Mouse (Mus musculus): ENCODE results near the gene Zfp78. TPM values are rescaled to one million over a fixed set of nuclear protein-coding genes. Genes with fewer than 3 reads are reported as not detected.
"Not testable (repeated sequence)": the region's sequence is repeated elsewhere in the genome, so short reads cannot be mapped to it uniquely, and the experiment has no call there.

Zfp78 gene
- 0.10 and 0.23 TPM in 2 replicates for polyA plus RNA-seq (2012; rRNA removed)

DNA sequence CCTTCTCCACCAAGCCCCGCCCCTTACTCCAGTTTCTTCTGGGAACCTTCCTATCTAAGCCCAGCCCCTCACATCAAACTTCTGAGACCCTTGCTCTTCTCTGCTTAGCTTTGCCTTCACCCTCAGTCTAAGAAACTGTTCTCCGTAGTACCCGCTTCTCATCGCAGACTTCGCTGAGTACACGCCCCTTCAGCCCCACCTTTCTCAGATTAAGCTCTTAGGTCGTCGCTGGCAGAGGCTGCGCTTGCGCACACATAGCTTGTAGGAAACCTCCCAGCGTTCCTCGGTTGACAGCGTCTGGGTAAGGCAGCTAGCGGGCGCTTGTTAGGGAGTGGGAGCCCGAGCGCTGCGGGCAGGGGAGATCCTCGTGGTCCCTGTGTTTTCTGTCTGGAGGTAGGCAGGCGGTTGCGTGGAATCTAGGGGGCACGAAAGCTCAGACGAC, at the start of gene Zfp78:
Zfp78 (plus strand) TSS at position 234 of the 442 bp plus-strand sequence.
- WGBS, result under 1% methylated on average over 23 of the region's 23 CpGs

GRCm38 (mm10) chr7:6330458-6331232, 32.4 kb upstream of the Zfp78 start:
- no peak for DNase-seq (ENCODE audit: low read depth, low spot score)
- 17% methylated on average over 23 of the region's 23 CpGs for WGBS

More for the DNA sequence above, at the start of gene Zfp78:
- peak; percentile 75 for DNase-seq (ENCODE audit: low read depth, low spot score)

GRCm38 (mm10) chr7:6331233-6331956, 31.7 kb upstream of the Zfp78 start, which contains the start of gene Zfp583:
TSS of gene Zfp583 (minus strand) at chr7:6331285.
- WGBS, result 9% methylated on average over 31 of the region's 31 CpGs
- DNase-seq (ENCODE audit: low read depth, low spot score), result no peak

DNA sequence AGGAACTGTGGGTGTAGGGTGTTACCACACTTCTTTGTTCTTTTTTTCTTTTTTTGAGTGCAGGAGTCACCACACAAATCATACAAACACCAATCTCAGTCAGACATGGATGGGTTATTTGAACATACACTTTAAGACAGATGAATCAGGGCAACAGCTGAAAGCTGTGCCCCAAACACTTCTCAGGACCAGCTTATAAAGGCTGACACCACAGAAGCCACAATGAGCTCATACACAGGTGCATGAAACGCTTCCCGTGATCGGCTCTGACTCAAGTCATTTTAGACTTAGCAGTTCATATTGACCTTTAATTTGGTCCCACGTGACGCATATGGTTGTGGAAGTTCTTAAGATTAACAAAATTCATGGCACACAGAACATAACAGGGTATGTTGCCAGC, 23.2 kb upstream of the Zfp78 start:
- no peak for DNase-seq (ENCODE audit: low read depth, low spot score)
- 86% methylated on average over 5 of the region's 5 CpGs for WGBS

GRCm38 (mm10) chr7:6343501-6344071, 19.5 kb upstream of the Zfp78 start, which contains the start of gene Gm3854:
TSS of gene Gm3854 (plus strand) at chr7:6343759.
- no peak for DNase-seq (ENCODE audit: low read depth, low spot score)
- WGBS, result 1% methylated on average over 26 of the region's 26 CpGs

- 42% methylated on average over 10 of the region's 10 CpGs for WGBS
- no peak for DNase-seq (ENCODE audit: low read depth, low spot score)
Observed at GRCm38 (mm10) chr7:6344124-6344523, 19.0 kb upstream of the Zfp78 start.

- WGBS, result 60% methylated on average over 2 of the region's 2 CpGs
- DNase-seq (ENCODE audit: low read depth, low spot score), result no peak
Observed at GRCm38 (mm10) chr7:6358121-6358520, 5.0 kb upstream of the Zfp78 start.

DNA sequence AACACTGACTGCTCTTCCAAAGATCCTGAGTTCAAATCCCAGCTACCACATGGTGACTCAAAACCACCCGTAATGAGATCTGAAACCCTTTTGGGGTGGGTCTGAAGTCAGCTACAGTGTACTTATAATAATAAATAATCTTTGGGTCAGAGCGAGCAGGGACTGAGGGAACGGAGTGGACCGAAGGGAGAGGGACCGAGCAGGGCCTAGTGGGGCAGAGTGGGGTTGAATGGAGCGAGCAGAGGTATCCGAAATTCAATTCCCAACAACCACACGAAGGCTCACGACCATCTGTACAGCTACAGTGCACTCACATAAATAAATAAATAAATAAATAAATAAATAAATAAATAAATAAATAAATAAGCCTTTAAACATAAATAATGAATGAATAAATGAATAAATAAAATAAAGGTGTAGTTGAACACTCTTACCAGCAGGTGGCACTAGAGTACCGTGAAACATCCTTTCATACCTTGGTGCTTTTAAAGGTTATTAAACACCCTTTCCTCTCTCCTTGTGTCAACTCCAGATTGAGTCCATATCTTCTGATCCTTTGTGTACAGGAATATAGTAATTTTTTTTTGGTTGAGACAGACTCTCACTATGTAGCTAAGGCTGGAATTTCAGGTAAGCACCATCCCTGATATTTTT, 4.0 kb upstream of the Zfp78 start:
- WGBS, result 53% methylated on average over 10 of the region's 10 CpGs
- peak; percentile 47 for DNase-seq (ENCODE audit: low read depth, low spot score)

DNA sequence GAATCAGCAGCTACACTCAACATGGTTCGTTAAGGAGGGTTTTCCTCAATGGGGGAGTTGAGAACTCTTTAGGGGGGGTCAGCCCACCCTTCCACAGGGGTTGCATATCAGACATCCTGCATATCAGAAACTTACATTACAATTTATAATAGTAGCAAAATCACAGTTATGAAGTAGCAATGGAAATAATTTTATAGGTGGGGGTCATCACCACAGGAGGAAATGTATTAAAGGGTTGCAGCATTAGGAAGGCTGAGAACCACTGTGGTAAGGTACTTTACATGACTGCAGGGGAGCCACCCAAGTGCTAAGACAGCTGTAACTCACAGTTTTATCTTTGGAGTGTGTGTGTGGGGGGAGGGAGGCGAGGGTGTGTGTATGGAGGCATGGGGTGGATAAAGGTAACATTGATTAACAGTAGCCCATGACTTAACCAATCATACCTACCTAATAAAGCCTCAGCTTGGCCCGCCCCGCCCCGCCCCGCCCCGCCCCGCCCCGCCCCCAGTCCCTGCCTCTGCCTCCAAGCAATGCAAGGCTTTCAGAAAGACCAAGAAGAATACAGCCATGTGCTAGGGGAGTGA, 2.5 kb upstream of the Zfp78 start:
- WGBS, result 18% methylated on average over 9 of the region's 9 CpGs
- no peak for DNase-seq (ENCODE audit: low read depth, low spot score)

GRCm38 (mm10) chr7:6361756-6362155, 1.3 kb upstream of the Zfp78 start:
- no peak for DNase-seq (ENCODE audit: low read depth, low spot score)
- 22% methylated on average over 7 of the region's 7 CpGs for WGBS

DNA sequence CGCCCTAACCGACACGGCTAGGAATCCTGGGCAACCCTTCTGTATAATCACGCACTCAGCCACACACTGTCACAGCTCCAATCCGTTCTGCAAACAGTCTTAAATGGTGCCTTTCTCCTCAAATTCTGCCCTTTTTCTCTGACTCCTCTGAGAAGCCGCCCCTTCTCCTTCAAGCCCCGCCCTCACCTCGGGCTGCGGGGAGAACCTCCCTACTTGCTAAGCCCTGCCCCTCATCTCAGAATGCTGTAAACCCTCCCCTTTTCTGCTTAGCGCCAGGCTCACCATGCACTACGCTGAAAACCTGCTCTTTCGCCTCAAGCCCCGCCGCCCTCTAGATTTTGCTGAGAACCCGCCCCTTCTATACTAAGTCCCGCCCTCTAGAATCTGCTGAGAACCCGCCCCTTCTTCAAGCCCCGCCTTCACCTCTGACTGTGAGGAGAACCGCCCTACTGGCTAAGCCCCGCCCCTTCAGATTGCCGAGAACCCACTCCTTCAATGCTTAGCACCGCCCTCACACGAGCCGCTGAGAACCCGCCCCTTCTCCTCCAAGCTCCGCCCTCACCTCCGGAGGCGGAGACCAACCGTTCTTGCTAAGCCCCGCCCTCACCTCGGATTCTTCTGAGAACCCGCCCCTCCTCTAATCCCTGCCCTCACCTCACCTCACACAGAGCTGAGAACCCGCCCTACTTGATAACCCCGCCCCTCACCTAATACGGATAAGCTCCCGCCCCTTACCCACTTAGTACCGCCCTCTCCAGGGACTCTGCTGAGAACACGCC, 623 bp upstream of the Zfp78 start:
- peak; percentile 86 for DNase-seq (ENCODE audit: low read depth, low spot score)
- WGBS, result 1% methylated on average over 38 of the region's 38 CpGs

GRCm38 (mm10) chr7:6364761-6365160, 1.7 kb downstream of the Zfp78 start:
- no peak for DNase-seq (ENCODE audit: low read depth, low spot score)
- 52% methylated on average over 1 of the region's 1 CpGs for WGBS

DNA sequence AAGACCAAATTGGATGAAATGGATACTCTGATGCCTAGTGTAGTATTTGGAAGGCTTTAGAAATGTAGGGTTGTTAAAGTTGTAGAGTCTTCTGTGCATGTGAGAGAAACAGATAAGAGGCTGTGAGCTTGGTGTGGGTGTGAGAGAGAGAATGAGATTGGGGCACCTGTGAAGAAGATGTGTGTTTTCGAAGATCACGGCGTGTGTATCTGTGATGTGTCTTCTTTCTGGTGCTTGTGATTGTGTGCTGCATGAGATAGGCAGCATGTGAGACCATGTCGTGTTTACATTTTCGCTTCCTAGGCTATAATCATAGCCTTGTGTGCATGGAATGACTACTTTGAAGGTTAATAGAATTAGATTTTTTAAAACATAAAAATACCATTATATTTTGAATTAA, 4.1 kb downstream of the Zfp78 start:
- 90% methylated on average over 5 of the region's 5 CpGs for WGBS
- no peak for DNase-seq (ENCODE audit: low read depth, low spot score)

DNA sequence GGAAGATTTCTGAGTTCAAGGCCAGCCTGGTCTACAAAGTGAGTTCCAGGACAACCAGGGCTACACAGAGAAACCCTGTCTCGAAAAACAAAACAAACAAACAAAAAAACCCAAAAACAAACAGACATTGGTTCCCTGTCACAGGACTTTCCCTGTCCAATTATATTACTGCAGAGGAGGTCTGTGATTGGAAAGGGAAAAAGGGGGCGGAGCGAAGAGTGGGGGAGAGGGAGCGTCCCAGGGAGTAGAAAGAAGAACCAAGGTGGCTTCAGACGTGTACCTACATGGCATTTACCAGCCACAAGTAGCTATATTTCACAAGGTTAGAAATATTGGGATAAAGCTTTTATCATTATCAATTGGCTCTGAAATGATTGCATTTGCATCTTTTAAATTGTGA, 5.1 kb downstream of the Zfp78 start:
- 88% methylated on average over 5 of the region's 5 CpGs for WGBS
- DNase-seq (ENCODE audit: low read depth, low spot score), result not testable (repeated sequence)

DNA sequence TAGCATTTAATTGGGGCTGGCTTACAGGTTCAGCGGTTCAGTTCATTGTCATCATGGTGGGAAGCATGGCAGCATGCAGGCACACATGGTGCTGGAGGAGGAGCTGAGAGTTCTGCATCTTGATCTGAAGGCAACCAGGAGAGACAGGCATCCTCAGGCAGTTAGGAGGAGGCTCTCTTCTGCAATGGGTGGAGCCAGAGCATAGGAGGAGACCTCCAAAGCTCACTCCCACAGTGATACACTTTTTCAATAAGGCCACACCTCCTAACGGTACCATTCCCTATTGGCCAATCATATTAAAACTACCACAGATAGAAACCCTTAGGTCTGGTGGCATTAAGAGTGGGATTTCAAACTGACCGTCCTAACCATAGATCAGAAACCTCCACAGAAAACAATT, 6.4 kb downstream of the Zfp78 start:
- no peak for DNase-seq (ENCODE audit: low read depth, low spot score)
- 78% methylated on average over 3 of the region's 3 CpGs for WGBS

DNA sequence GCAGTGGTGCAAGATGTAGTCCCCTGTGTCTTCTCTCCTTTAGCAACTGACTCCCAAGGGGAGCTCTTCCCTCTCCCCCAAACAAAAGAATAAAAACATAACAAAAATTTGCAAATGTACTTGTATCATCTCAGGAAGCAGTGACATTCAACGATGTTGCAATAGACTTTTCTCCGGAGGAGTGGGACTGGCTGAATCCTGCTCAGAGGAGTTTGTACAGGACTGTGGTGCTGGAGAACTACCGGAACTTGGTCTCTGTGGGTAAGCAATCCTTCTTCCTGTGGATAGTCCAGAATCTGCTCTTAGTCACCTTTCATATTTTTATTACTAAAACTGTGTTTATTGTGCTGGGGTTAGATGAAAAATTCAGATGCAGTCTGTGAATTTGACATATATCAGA, 9.9 kb downstream of the Zfp78 start:
- WGBS, result 86% methylated on average over 3 of the region's 3 CpGs

DNA sequence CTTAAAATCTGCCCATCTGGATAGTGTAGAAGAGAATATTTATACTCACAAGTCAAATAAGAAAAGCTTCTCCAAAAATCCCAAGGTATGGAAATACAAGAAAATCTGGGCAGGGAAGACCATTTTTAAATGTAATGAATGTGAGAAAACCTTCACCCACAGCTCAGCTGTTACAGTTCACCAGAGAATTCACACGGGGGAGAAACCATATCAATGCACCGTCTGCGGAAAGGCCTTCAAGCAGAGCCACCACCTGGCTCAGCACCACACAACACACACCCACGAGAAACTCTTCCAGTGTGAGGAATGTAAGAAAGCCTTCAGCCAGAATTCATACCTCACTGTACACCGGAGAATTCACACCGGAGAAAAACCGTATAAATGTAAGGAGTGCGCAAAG, 15.4 kb downstream of the Zfp78 start:
- 88% methylated on average over 8 of the region's 8 CpGs for WGBS

More for the DNA sequence above, 9.9 kb downstream of the Zfp78 start:
- no peak for DNase-seq (ENCODE audit: low read depth, low spot score)

GRCm38 (mm10) chr7:6381431-6381830, 18.4 kb downstream of the Zfp78 start:
- 78% methylated on average over 2 of the region's 2 CpGs for whole genome bisulfite sequencing
- DNase-seq (ENCODE audit: low read depth, low spot score), result no peak

More for the DNA sequence above, 15.4 kb downstream of the Zfp78 start:
- no peak for DNase-seq (ENCODE audit: low read depth, low spot score)

DNA sequence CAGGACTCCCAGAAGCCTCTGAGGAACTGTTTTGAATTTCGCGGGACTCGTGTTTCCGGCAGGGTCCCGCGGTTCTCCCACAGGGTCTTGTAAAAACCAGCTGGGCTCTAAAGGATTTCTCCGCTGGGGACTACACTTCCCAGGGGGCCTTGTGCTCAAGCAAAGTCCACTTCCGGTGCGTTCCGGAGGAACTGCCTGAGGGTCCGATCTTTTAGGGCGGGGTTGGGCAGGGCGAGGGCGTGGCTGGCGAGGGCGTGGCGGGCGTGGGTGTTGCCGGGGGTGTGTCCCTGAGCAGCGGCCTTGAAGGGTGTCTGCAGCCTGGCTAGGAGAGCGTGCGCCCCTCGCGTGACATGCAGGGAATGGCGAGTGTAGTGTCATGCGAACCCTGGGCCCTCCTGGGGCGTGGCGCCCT, 20.0 kb downstream of the Zfp78 start, which contains the start of gene Zfp28:
Zfp28 (plus strand) TSS at position 252 of the 412 bp plus-strand sequence.
- DNase-seq (ENCODE audit: low read depth, low spot score), result peak; percentile 56
- WGBS, result under 1% methylated on average over 28 of the region's 28 CpGs
